Mouse (Mus musculus) forebrain, embryonic 12.5 days (tissue): ENCODE results near the gene Pdx1. TPM values are rescaled to one million over a fixed set of nuclear protein-coding genes. Genes with fewer than 3 reads are reported as not detected.

ENCODE experiments used
- ATAC-seq: fragments of 200-750 bp; cut with Nextera tagmentation; 2 replicates; pipeline ENCODE4 v1.8.0; 2017; ENCODE audit warnings: moderate TSS enrichment; ENCODE audit not compliant: low FRiP score
- H3K27ac ChIP-seq: fragments of 300-500 bp; sonication (generic); 2 replicates; pipeline ENCODE4 v1.5.1; 2016; ENCODE audit warnings: mild to moderate bottlenecking
- H3K27me3 ChIP-seq: fragments of 300-500 bp; sonication (generic); 2 replicates; pipeline ENCODE4 v1.6.1; 2016; ENCODE audit warnings: mild to moderate bottlenecking
- H3K36me3 ChIP-seq: fragments of 300-500 bp; sonication (generic); replicated peaks from 2 replicates; pipeline ENCODE4 v1.6.1; 2016; ENCODE audit warnings: mild to moderate bottlenecking
- H3K4me1 ChIP-seq: fragments of 300-500 bp; sonication (generic); 2 replicates; pipeline ENCODE4 v1.6.1; 2016
- H3K4me2 ChIP-seq: fragments of 300-500 bp; sonication (generic); 2 replicates; pipeline ENCODE4 v1.6.1; 2016; ENCODE audit warnings: mild to moderate bottlenecking, moderate library complexity
- H3K4me3 ChIP-seq: fragments of 300-500 bp; sonication (generic); replicated peaks from 2 replicates; pipeline ENCODE4 v1.5.1; 2016; ENCODE audit warnings: mild to moderate bottlenecking
- H3K9ac ChIP-seq: fragments of 300-500 bp; sonication (generic); 2 replicates; pipeline ENCODE4 v1.6.1; 2016; ENCODE audit warnings: mild to moderate bottlenecking
- H3K9me3 ChIP-seq: fragments of 300-500 bp; sonication (generic); 2 replicates; pipeline ENCODE4 v1.6.1; 2016
- WGBS: fragments of 180-500 bp; shearing (Covaris S2); methylation state at CpG from one replicate; pipeline ENCODE4 v1.1.7; 2016; 5-methylcytosine and 5-hydroxymethylcytosine counted together
- polyA plus RNA-seq: library from polyadenylated mRNA; unstranded; fragments of >200 nt; fragmentation: Nextera tagmentation; extraction: Ambion mirVana; gene quantifications from 2 replicates; pipeline ENCODE4 v1.2.1, GENCODE M21; 2016

Pdx1 gene
- polyA plus RNA-seq, 1 experiment from 2014 or later: not detected

- no peak overlapping the region for H3K9ac ChIP-seq
- H3K9me3 ChIP-seq: no peaks in the 10 kb centered on the region
- no peak for ATAC-seq
- no peaks in the 10 kb centered on the region for H3K36me3 ChIP-seq
- no peak overlapping the region for H3K27ac ChIP-seq
- H3K4me1 ChIP-seq: peaks cover 5% of the 10 kb centered on the region; the same call in 1 of the 2 replicates
- H3K27me3 ChIP-seq: peaks cover 98% of the 10 kb centered on the region
- H3K4me3 ChIP-seq: no peak overlapping the region
- under 1% methylated on average over 29 of the region's 29 CpGs for whole genome bisulfite sequencing
- no peak overlapping the region for H3K4me2 ChIP-seq
Observed at GRCm38 (mm10) chr5:147270673-147271655, 1.2 kb downstream of the Pdx1 start.

DNA sequence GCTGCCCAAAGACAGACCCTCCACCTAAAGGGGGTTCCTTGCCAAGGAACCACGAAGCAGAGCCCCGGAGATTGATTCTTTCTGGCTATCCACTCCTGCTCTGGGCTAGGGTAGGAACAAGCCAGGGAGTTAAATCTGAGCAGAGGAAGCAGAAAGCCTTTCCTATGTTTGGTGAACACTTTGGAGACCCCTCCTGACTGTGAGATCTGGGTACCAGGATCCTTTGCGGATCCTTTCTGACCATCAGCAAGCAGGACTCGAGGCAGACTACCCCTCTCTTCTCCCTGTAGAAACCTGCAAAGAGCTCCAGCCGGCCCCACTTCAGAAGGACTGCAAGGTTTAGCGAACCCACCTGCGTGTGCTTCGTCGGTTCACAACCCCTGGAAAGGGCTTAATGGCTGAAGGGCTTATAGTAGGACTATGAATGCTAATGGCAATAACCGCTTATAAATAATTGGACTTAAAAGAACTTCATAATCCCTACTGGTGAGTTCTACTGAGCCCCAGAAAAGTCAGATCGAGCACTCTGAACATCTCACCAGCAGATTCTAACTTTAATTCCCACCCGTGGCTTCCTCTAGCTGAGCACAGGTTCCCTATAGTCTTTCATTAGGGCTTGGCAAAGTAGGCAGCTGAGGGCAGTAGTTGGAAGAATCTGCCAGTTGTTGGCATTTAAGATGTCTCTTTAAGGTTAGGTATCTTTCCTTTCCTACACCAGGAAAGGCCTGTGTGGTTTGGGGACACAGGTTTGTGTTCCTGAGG is 2.5 kb downstream of the Pdx1 start:
- Histone ChIP-seq H3K4me3 (no peak overlapping the region), H3K9me3 (no peaks in the 10 kb centered on the region), H3K4me2 (no peak overlapping the region), H3K27ac (no peak overlapping the region), H3K4me1 (peaks cover 5% of the 10 kb centered on the region; the same call in 1 of the 2 replicates), H3K9ac (no peak overlapping the region), H3K36me3 (no peaks in the 10 kb centered on the region), H3K27me3 (peaks cover 98% of the 10 kb centered on the region)
- no peak for ATAC-seq
- WGBS: 3% methylated on average over 12 of the region's 12 CpGs

DNA sequence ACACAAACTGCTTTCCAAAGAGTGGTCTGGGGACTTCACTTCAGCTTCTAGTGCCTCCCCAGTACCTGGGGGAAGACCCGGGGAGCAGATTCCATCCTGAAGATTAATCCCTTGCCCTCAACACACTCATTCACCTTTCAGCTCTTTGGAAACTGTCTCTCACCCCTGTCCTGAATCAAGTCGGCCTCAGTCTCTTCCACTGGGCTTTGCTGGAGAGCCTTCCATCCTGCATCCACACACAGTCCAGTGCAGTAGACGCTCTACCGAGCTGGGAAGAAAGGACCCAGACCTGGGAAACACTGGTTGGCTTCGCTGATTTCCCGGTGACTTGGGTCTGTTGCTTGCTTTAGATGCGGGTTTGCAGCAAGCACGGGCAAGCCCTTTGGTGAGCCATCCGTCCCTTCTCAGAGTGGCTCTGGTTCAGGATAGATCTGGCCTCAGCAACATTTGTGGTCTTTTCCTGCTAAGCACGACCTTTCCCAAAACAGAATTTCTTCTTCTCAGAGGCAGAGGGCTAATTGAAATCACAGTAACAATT is 3.1 kb downstream of the Pdx1 start:
- Histone ChIP-seq H3K9ac (no peak overlapping the region), H3K9me3 (no peaks in the 10 kb centered on the region), H3K27ac (no peak overlapping the region), H3K27me3 (peaks cover 98% of the 10 kb centered on the region), H3K4me3 (no peak overlapping the region), H3K4me2 (no peak overlapping the region), H3K36me3 (no peaks in the 10 kb centered on the region), H3K4me1 (peaks cover 5% of the 10 kb centered on the region; the same call in 1 of the 2 replicates)
- no peak for ATAC-seq
- WGBS: 1% methylated on average over 10 of the region's 10 CpGs

DNA sequence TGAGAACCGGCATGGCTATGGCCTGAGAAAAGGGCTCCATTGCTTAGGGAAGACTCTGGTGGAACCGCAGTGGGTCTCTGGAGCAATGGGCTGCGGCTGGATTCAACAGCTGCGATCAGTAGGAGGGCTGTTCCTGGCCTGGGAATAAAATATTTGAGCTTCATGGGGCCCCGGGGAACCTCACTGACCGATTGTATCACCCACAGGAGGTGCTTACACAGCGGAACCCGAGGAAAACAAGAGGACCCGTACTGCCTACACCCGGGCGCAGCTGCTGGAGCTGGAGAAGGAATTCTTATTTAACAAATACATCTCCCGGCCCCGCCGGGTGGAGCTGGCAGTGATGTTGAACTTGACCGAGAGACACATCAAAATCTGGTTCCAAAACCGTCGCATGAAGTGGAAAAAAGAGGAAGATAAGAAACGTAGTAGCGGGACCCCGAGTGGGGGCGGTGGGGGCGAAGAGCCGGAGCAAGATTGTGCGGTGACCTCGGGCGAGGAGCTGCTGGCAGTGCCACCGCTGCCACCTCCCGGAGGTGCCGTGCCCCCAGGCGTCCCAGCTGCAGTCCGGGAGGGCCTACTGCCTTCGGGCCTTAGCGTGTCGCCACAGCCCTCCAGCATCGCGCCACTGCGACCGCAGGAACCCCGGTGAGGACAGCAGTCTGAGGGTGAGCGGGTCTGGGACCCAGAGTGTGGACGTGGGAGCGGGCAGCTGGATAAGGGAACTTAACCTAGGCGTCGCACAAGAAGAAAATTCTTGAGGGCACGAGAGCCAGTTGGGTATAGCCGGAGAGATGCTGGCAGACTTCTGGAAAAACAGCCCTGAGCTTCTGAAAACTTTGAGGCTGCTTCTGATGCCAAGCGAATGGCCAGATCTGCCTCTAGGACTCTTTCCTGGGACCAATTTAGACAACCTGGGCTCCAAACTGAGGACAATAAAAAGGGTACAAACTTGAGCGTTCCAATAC is 4.7 kb downstream of the Pdx1 start:
- ATAC-seq: no peak
- Histone ChIP-seq H3K4me2 (no peak overlapping the region), H3K27ac (no peak overlapping the region), H3K36me3 (no peaks in the 10 kb centered on the region), H3K27me3 (peaks cover 98% of the 10 kb centered on the region), H3K4me1 (peaks cover 5% of the 10 kb centered on the region; the same call in 1 of the 2 replicates), H3K9me3 (no peaks in the 10 kb centered on the region), H3K9ac (no peak overlapping the region), H3K4me3 (no peak overlapping the region)
- 1% methylated on average over 48 of the region's 48 CpGs for WGBS

DNA sequence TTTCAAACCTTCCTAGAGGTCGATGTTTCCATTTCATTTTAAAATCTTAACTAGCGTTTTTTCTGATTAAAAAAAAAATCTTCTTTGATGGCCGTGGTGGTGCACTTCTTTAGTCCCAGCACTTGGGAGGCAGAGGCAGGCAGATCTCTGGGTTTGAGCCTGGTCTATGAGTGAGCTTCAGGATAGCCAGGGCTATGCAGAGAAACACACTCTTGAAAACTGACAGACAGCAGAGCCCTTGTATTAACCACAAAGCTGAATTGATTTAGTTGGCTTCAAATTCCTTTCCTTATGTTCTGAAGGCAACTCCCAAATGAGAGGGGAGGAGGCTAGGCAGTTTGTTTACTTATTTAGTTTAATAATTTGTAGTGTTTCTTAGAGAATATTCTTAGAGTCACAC is 6.0 kb downstream of the Pdx1 start:
- no peaks in the 10 kb centered on the region for H3K4me1 ChIP-seq
- H3K27ac ChIP-seq: no peak overlapping the region
- no peak overlapping the region for H3K9ac ChIP-seq
- no peak for ATAC-seq
- H3K27me3 ChIP-seq: peaks cover 98% of the 10 kb centered on the region
- no peaks in the 10 kb centered on the region for H3K9me3 ChIP-seq
- H3K36me3 ChIP-seq: no peaks in the 10 kb centered on the region
- no peak overlapping the region for H3K4me3 ChIP-seq
- H3K4me2 ChIP-seq: no peak overlapping the region
- WGBS: 13% methylated on average over 3 of the region's 3 CpGs

GRCm38 (mm10) chr5:147276701-147277546 is 7.2 kb downstream of the Pdx1 start:
- Histone ChIP-seq H3K9me3 (no peaks in the 10 kb centered on the region), H3K4me1 (no peaks in the 10 kb centered on the region), H3K36me3 (no peaks in the 10 kb centered on the region), H3K27ac (no peak overlapping the region), H3K9ac (no peak overlapping the region), H3K27me3 (peaks cover 98% of the 10 kb centered on the region), H3K4me3 (no peak overlapping the region), H3K4me2 (no peak overlapping the region)
- ATAC-seq: no peak
- 1% methylated on average over 18 of the region's 18 CpGs for WGBS

- Histone ChIP-seq H3K36me3 (no peaks in the 10 kb centered on the region), H3K4me3 (no peak overlapping the region), H3K9me3 (no peaks in the 10 kb centered on the region), H3K27me3 (peaks cover 98% of the 10 kb centered on the region), H3K4me1 (no peaks in the 10 kb centered on the region), H3K9ac (no peak overlapping the region), H3K4me2 (no peak overlapping the region), H3K27ac (no peak overlapping the region)
- under 1% methylated on average over 13 of the region's 13 CpGs for WGBS
- ATAC-seq: no peak
Observed at GRCm38 (mm10) chr5:147277547-147277925, 7.8 kb downstream of the Pdx1 start.

DNA sequence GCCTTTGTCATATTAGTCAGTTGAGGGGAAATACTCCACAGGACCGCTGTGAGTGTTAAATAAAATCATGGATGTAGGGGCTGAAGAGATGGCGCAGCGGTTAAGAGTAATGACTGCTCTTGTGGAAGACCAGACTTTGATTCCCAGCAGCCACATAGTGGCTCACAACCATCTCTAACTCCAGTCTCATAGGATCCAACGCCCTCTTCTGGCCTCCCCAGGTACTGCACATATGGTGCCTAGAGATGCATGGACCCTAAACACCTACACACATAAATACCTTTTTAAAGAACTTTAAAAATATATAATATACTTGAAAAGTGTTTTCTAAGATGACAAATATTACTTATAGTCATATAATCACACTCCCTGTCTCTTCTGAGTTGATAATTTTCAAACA is 14.6 kb downstream of the Pdx1 start:
- no peak overlapping the region for H3K27ac ChIP-seq
- H3K36me3 ChIP-seq: no peaks in the 10 kb centered on the region
- no peak for ATAC-seq
- H3K4me3 ChIP-seq: no peak overlapping the region
- no peak overlapping the region for H3K4me2 ChIP-seq
- WGBS: 73% methylated on average over 4 of the region's 4 CpGs
- H3K9ac ChIP-seq: no peak overlapping the region
- H3K4me1 ChIP-seq: no peaks in the 10 kb centered on the region
- no peaks in the 10 kb centered on the region for H3K9me3 ChIP-seq
- peaks cover 74% of the 10 kb centered on the region for H3K27me3 ChIP-seq

GRCm38 (mm10) chr5:147291764-147292505 is 22.2 kb downstream of the Pdx1 start:
- H3K9me3 ChIP-seq: no peaks in the 10 kb centered on the region
- no peak for ATAC-seq
- H3K4me3 ChIP-seq: no peak overlapping the region
- no peak overlapping the region for H3K27ac ChIP-seq
- no peaks in the 10 kb centered on the region for H3K36me3 ChIP-seq
- H3K4me1 ChIP-seq: no peaks in the 10 kb centered on the region
- 43% methylated on average over 16 of the region's 16 CpGs for WGBS
- H3K4me2 ChIP-seq: no peak overlapping the region
- no peak overlapping the region for H3K9ac ChIP-seq
- H3K27me3 ChIP-seq: peaks cover 79% of the 10 kb centered on the region

DNA sequence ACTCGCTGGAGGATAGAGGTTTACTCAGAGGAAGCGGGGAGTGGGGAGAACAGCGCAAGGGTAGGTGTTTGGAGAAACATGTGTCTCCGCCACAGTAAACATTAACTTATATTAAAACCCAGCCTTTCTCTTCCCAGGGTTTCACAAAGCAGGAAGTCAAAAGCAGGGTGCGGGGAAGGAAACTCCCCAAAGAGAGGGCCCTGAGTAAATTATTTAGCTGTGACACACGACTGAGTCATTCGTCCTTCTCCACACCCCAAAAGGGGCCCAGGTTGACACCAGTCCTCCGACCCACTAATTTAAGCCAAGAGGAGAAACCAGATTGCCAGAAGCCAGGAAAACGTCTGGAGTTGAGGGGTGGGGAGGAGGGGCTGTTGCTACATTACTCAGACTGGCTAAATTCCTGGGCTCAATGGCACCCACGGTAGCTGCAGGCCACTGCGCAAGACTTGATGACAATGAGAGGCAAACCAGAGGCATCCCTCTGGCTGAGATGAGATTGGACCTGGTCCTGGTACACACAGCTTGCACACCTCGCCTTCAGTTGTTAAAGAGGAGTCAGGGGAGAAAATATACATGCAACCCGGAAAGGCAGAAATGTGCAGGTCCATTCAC is 22.9 kb downstream of the Pdx1 start:
- H3K27me3 ChIP-seq: peaks cover 79% of the 10 kb centered on the region
- no peak overlapping the region for H3K27ac ChIP-seq
- no peak overlapping the region for H3K9ac ChIP-seq
- H3K4me2 ChIP-seq: no peak overlapping the region
- no peaks in the 10 kb centered on the region for H3K4me1 ChIP-seq
- no peaks in the 10 kb centered on the region for H3K9me3 ChIP-seq
- H3K4me3 ChIP-seq: no peak overlapping the region
- H3K36me3 ChIP-seq: no peaks in the 10 kb centered on the region
- ATAC-seq: no peak
- 56% methylated on average over 13 of the region's 13 CpGs for WGBS
